Mouse (Mus musculus) heart, postnatal 0 days (tissue): ENCODE measurements at regions not wholly inside any gene's neighbourhood (a gene's known extent, or its start where the extent isn't known, plus 50 kb on each side); places are given as distances from the start of the nearest gene placed in this dataset.

Experiments
- CTCF ChIP-seq: IDR thresholded peaks from 2 replicates; pipeline ENCODE4 v1.5.1; 2016; ENCODE audit warnings: antibody characterized with exemption, control low read depth, low read depth
- EP300 ChIP-seq: IDR thresholded peaks from 2 replicates; pipeline ENCODE4 v1.6.1; 2016; ENCODE audit warnings: antibody characterized with exemption, low read depth

DNA sequence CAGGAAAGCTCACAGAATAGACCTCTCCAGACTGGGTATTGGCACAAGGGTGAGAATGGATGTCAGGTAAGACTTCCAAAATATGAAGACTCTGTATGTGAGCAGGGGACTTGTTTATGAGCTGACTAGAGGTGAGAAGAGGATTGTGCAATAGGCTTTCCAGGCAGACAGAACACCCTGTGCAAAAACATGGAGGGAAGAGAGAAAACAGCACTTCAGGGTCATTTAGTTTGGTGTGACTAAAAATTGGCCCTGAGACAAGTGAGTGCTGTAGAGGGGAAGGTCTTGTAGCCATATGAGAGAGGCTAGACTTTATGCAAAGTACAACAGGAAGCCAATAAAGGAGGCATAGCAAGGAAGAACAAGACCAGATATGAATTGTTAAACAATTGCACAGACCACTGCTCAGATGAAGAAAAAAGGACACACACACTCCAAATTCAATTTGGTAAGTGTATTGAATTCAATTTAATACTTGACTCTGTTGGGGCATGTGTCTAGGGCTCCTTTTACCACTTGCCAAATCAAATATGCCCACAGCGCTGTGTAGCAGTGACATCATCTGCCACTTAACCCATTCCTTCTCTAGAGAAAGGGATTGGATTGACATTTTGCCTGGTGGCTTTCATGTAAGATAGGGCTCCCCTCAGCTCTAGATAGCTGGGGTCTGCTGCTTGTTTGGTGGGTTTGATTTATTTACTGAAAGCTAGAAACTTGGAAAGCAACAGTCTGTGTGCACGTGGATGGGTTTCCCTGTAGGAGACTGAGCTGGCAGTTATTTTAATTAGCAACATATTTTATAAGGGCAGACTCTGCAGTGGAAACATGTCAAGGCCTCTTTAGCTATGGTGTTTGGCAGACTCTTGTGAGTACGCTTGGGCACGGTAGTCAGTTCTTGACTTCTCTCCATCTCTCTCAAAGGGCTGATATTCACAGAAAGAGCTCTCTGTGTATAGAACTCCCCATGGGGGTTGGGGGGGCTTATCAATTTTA, 501.1 kb upstream of the Gm26657 start:
- TF ChIP-seq CTCF (no peak), EP300 (no peak)
